Mouse (Mus musculus): ENCODE results near the gene Pld2. TPM values are rescaled to one million over a fixed set of nuclear protein-coding genes. Genes with fewer than 3 reads are reported as not detected.

The Pld2 gene
- polyA plus RNA-seq, 1 experiment from 2014 or later: 10.0 TPM

DNA sequence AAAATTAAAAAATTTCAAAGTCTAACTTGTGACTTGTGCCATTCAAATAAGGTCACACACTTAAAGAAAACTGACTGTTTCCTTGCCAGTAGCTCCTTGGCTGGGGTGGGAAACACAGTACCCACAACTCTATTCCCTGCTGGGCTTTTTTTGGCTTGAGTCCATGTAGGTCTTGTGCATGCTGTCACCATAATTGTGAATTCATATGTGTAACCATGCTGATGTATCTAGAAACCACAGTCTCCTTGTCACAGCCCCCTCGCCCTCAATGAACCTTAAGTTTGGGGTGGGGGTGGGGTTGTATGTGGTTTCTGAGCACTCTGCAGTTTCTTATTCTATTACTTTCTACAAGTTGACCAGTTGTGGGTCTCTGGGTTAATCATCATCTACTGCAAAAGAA, 51.9 kb downstream of the Pld2 start:
- WGBS: 89% methylated on average over 1 of the region's 1 CpGs
- Histone ChIP-seq H3K36me3 (ENCODE audit: control insufficient read depth, insufficient read depth, low read length) (no peaks in the 10 kb centered on the region), H3K9ac (ENCODE audit: low read depth, low read length) (no peak overlapping the region), H3K27ac (ENCODE audit: low read length) (no peak overlapping the region), H3K27me3 (replicated peaks; ENCODE audit: control insufficient read depth, insufficient read depth, low read length) (no peaks in the 10 kb centered on the region), H3K4me1 (ENCODE audit: control insufficient read depth, insufficient read depth, low read length) (peaks cover 24% of the 10 kb centered on the region), H3K9me3 (ENCODE audit: control insufficient read depth, low read length) (no peaks in the 10 kb centered on the region), H3K4me3 (ENCODE audit: low read length) (no peak overlapping the region), H3K4me2 (ENCODE audit: low read depth, low read length) (no peak overlapping the region)
- no peak for ATAC-seq

GRCm38 (mm10) chr11:70594253-70594989, 54.6 kb downstream of the Pld2 start:
- Histone ChIP-seq H3K27ac (ENCODE audit: low read length) (peak overlapping the region; percentile 14; the same call in 1 of the 2 replicates), H3K4me3 (ENCODE audit: low read length) (no peak overlapping the region)
- 83% methylated on average over 15 of the region's 15 CpGs for WGBS

GRCm38 (mm10) chr11:70595638-70596037, 55.8 kb downstream of the Pld2 start:
- Histone ChIP-seq H3K27me3 (replicated peaks; ENCODE audit: control insufficient read depth, insufficient read depth, low read length) (no peaks in the 10 kb centered on the region), H3K9ac (ENCODE audit: low read depth, low read length) (no peak overlapping the region), H3K9me3 (ENCODE audit: control insufficient read depth, low read length) (no peaks in the 10 kb centered on the region), H3K4me1 (ENCODE audit: control insufficient read depth, insufficient read depth, low read length) (peaks cover 26% of the 10 kb centered on the region), H3K36me3 (ENCODE audit: control insufficient read depth, insufficient read depth, low read length) (0 out of 2 replicates have a peak, but pooled peaks cover 3% of the 10 kb centered on the region), H3K4me3 (ENCODE audit: low read length) (no peak overlapping the region), H3K4me2 (ENCODE audit: low read depth, low read length) (no peak overlapping the region), H3K27ac (ENCODE audit: low read length) (peak overlapping the region; percentile 89)
- ATAC-seq: peak; percentile 79
- 47% methylated on average over 2 of the region's 2 CpGs for WGBS

More at GRCm38 (mm10) chr11:70594253-70594989, 54.6 kb downstream of the Pld2 start:
- Histone ChIP-seq H3K36me3 (ENCODE audit: control insufficient read depth, insufficient read depth, low read length) (0 out of 2 replicates have a peak, but pooled peaks cover 2% of the 10 kb centered on the region), H3K4me1 (ENCODE audit: control insufficient read depth, insufficient read depth, low read length) (peaks cover 26% of the 10 kb centered on the region), H3K27me3 (replicated peaks; ENCODE audit: control insufficient read depth, insufficient read depth, low read length) (no peaks in the 10 kb centered on the region), H3K9me3 (ENCODE audit: control insufficient read depth, low read length) (no peaks in the 10 kb centered on the region), H3K4me2 (ENCODE audit: low read depth, low read length) (no peak overlapping the region), H3K9ac (ENCODE audit: low read depth, low read length) (no peak overlapping the region)
- ATAC-seq: no peak

DNA sequence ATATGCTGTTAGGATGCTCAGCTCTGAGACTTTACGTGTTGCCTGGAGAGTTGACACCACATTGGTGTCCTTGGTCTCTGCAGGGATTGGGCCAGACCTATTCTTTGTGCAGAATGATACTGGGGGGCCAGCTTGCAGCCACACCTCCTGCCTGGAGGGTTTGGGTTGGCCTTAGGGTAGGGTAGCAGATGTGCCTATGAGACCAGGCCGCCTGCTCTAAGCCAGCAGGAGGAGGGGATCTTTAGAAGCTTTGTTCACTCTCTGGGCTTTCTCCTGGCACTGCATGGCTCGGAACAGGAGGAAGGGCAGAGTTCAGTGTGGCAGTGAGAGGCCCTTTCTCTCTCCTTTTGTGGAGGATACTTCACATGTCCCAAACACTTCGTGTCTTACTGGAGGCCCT, 56.2 kb downstream of the Pld2 start:
- H3K4me2 ChIP-seq (ENCODE audit: low read depth, low read length): 0 out of 2 replicates have a peak overlapping the region, but pooled peaks have one; percentile 11
- ATAC-seq: peak; percentile 74
- WGBS: 64% methylated on average over 4 of the region's 4 CpGs

DNA sequence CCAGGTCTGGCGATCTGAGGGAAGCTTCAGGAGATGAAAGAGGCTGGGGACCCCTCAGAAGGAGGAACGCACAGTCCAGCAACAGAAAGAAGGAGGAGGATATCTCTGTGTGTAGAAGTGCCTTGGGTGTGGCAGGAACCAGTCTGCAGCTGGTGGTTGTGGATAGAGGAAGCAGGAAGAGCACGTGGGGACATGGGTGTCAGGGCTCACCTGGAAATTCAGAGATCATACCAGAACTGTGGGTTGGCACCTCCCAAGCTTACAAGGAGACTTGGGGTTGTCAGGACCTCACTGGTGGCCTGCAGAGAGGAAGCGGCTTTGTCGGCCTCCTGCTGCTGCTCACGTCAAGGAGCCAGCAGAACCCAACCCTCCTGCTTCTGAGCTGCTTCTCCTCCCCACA, 57.4 kb downstream of the Pld2 start:
- Histone ChIP-seq H3K9ac (ENCODE audit: low read depth, low read length) (no peak overlapping the region), H3K4me2 (ENCODE audit: low read depth, low read length) (no peak overlapping the region), H3K27ac (ENCODE audit: low read length) (no peak overlapping the region), H3K36me3 (ENCODE audit: control insufficient read depth, insufficient read depth, low read length) (0 out of 2 replicates have a peak, but pooled peaks cover 3% of the 10 kb centered on the region), H3K9me3 (ENCODE audit: control insufficient read depth, low read length) (no peaks in the 10 kb centered on the region), H3K4me3 (ENCODE audit: low read length) (no peak overlapping the region), H3K4me1 (ENCODE audit: control insufficient read depth, insufficient read depth, low read length) (peaks cover 26% of the 10 kb centered on the region), H3K27me3 (replicated peaks; ENCODE audit: control insufficient read depth, insufficient read depth, low read length) (no peaks in the 10 kb centered on the region)
- no peak for ATAC-seq
- WGBS: 85% methylated on average over 6 of the region's 6 CpGs

More for the DNA sequence above, 56.2 kb downstream of the Pld2 start:
- H3K36me3 ChIP-seq (ENCODE audit: control insufficient read depth, insufficient read depth, low read length): 0 out of 2 replicates have a peak, but pooled peaks cover 3% of the 10 kb centered on the region
- H3K4me3 ChIP-seq (ENCODE audit: low read length): no peak overlapping the region
- H3K9ac ChIP-seq (ENCODE audit: low read depth, low read length): peak overlapping the region; percentile 28; the same call in 1 of the 2 replicates
- H3K4me1 ChIP-seq (ENCODE audit: control insufficient read depth, insufficient read depth, low read length): peaks cover 26% of the 10 kb centered on the region
- no peaks in the 10 kb centered on the region for H3K9me3 ChIP-seq (ENCODE audit: control insufficient read depth, low read length)
- H3K27me3 ChIP-seq (replicated peaks; ENCODE audit: control insufficient read depth, insufficient read depth, low read length): no peaks in the 10 kb centered on the region
- peak overlapping the region; percentile 89 for H3K27ac ChIP-seq (ENCODE audit: low read length)

- no peak overlapping the region for H3K9ac ChIP-seq (ENCODE audit: low read depth, low read length)
- H3K27ac ChIP-seq (ENCODE audit: low read length): no peak overlapping the region
- H3K4me1 ChIP-seq (ENCODE audit: control insufficient read depth, insufficient read depth, low read length): peaks cover 26% of the 10 kb centered on the region
- H3K4me3 ChIP-seq (ENCODE audit: low read length): no peak overlapping the region
- 85% methylated on average over 9 of the region's 9 CpGs for WGBS
- no peaks in the 10 kb centered on the region for H3K27me3 ChIP-seq (replicated peaks; ENCODE audit: control insufficient read depth, insufficient read depth, low read length)
- H3K4me2 ChIP-seq (ENCODE audit: low read depth, low read length): no peak overlapping the region
- no peaks in the 10 kb centered on the region for H3K9me3 ChIP-seq (ENCODE audit: control insufficient read depth, low read length)
- no peak for ATAC-seq
- 0 out of 2 replicates have a peak, but pooled peaks cover 3% of the 10 kb centered on the region for H3K36me3 ChIP-seq (ENCODE audit: control insufficient read depth, insufficient read depth, low read length)
Observed at GRCm38 (mm10) chr11:70598451-70598953, 58.6 kb downstream of the Pld2 start.

DNA sequence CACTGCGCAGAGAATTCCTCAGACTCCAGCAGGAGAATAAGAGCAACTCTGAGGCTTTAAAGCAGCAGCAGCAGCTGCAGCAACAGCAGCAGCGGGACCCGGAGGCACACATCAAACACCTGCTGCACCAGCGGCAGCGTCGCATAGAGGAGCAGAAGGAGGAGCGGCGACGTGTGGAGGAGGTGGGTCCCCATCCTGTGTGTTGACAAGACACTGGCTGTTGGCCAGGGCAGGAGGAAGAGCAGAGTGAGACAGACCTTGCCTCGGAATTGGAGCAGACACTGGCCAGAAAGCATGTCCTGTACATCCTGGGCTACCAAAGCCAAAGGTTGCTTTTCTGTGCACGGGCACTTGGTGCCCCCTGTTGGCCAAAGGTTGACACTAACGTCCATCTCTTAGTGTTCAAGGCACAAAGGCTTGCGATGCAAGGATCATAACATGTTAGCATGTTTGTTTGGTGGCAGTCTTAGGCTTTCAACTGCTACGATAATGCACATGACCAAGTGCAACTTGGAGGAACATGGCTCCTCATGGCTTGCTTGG, 65.2 kb downstream of the Pld2 start:
- H3K36me3 ChIP-seq (ENCODE audit: control insufficient read depth, insufficient read depth, low read length): peaks cover 24% of the 10 kb centered on the region
- H3K4me2 ChIP-seq (ENCODE audit: low read depth, low read length): no peak overlapping the region
- no peaks in the 10 kb centered on the region for H3K9me3 ChIP-seq (ENCODE audit: control insufficient read depth, low read length)
- peak; percentile 46; the same call in 1 of the 2 replicates for ATAC-seq
- no peak overlapping the region for H3K9ac ChIP-seq (ENCODE audit: low read depth, low read length)
- 53% methylated on average over 14 of the region's 14 CpGs for WGBS
- no peaks in the 10 kb centered on the region for H3K27me3 ChIP-seq (replicated peaks; ENCODE audit: control insufficient read depth, insufficient read depth, low read length)
- no peak overlapping the region for H3K4me3 ChIP-seq (ENCODE audit: low read length)
- 0 out of 2 replicates have a peak, but pooled peaks cover 2% of the 10 kb centered on the region for H3K4me1 ChIP-seq (ENCODE audit: control insufficient read depth, insufficient read depth, low read length)
- H3K27ac ChIP-seq (ENCODE audit: low read length): no peak overlapping the region

DNA sequence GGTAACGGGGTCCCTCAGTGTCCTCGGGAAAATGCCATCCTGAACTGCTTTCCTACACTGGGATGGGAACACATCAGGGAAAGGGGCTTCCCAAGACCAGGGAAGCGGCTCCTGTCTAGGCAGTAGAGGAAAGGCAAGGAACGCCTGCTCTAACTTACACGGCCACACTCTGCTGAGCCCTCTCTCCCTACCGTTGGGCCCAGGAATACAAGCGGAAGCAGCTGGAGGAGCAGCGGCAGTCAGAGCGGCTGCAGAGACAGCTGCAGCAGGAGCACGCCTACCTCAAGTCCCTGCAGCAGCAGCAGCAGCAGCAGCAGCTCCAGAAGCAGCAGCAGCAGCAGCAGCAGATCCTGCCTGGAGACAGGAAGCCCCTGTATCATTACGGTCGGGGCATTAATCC, 66.9 kb downstream of the Pld2 start:
- Histone ChIP-seq H3K27me3 (replicated peaks; ENCODE audit: control insufficient read depth, insufficient read depth, low read length) (no peaks in the 10 kb centered on the region), H3K9me3 (ENCODE audit: control insufficient read depth, low read length) (no peaks in the 10 kb centered on the region), H3K27ac (ENCODE audit: low read length) (no peak overlapping the region), H3K4me2 (ENCODE audit: low read depth, low read length) (no peak overlapping the region), H3K36me3 (ENCODE audit: control insufficient read depth, insufficient read depth, low read length) (peaks cover 24% of the 10 kb centered on the region), H3K4me3 (ENCODE audit: low read length) (no peak overlapping the region), H3K9ac (ENCODE audit: low read depth, low read length) (no peak overlapping the region), H3K4me1 (ENCODE audit: control insufficient read depth, insufficient read depth, low read length) (0 out of 2 replicates have a peak, but pooled peaks cover 2% of the 10 kb centered on the region)
- ATAC-seq: no peak
- 77% methylated on average over 12 of the region's 12 CpGs for WGBS

DNA sequence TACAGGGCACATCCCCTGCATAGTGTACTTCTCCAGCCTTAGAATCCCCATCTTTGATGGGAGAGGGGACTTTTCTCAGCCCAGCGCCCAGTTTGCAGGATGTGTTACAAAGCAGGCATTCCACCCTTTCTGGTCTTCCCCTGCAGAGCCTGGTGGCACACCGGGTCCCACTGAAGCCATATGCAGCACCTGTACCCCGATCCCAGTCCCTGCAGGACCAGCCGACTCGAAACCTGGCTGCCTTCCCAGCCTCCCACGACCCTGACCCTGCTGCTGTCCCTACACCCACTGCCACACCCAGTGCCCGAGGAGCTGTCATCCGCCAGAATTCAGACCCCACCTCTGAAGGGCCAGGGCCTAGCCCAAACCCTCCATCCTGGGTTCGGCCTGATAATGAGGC, 67.7 kb downstream of the Pld2 start:
- Histone ChIP-seq H3K27ac (ENCODE audit: low read length) (no peak overlapping the region), H3K9me3 (ENCODE audit: control insufficient read depth, low read length) (no peaks in the 10 kb centered on the region), H3K4me2 (ENCODE audit: low read depth, low read length) (no peak overlapping the region), H3K4me3 (ENCODE audit: low read length) (no peak overlapping the region), H3K27me3 (replicated peaks; ENCODE audit: control insufficient read depth, insufficient read depth, low read length) (no peaks in the 10 kb centered on the region), H3K4me1 (ENCODE audit: control insufficient read depth, insufficient read depth, low read length) (0 out of 2 replicates have a peak, but pooled peaks cover 2% of the 10 kb centered on the region), H3K9ac (ENCODE audit: low read depth, low read length) (no peak overlapping the region), H3K36me3 (ENCODE audit: control insufficient read depth, insufficient read depth, low read length) (peaks cover 30% of the 10 kb centered on the region)
- ATAC-seq: no peak
- 89% methylated on average over 9 of the region's 9 CpGs for WGBS

Data from intestine, embryonic 16.5 days (tissue).